Mouse (Mus musculus) gastrocnemius, postnatal 4 days (tissue): ENCODE results near the gene Magee2. TPM values are rescaled to one million over a fixed set of nuclear protein-coding genes. Genes with fewer than 3 reads are reported as not detected.
"Not testable (repeated sequence)": the region's sequence is repeated elsewhere in the genome, so short reads cannot be mapped to it uniquely, and the experiment has no call there.

Source experiments
- DNase-seq, 2 experiments: peaks; one replicate each; pipeline ENCODE4 v3.0.0; 2021 to 2022; ENCODE audit warnings: low spot score in 2 of 2, mixed read lengths in 2 of 2
- long read RNA-seq, 2 experiments: library from polyadenylated mRNA; stranded (forward); transcript quantifications; one replicate each; pipeline ENCODE4 v2.0.0; 2021
- total RNA-seq, 2 experiments: library from RNA; stranded (reverse); gene quantifications; 2 replicates each; pipeline ENCODE4 v1.2.3; 2021

Magee2 gene
- total RNA-seq: under 1 TPM; 0.44 to 0.91 TPM
- long read RNA-seq, experiment 1, partial matches to known transcripts: 0 of 3 reads
- long read RNA-seq, experiment 1, other reads (novel, unspliced or antisense): 0 of 3 reads
- long read RNA-seq, experiment 2, partial matches to known transcripts: 0 of 1 reads
- long read RNA-seq, experiment 2, other reads (novel, unspliced or antisense): 0 of 1 reads

DNA sequence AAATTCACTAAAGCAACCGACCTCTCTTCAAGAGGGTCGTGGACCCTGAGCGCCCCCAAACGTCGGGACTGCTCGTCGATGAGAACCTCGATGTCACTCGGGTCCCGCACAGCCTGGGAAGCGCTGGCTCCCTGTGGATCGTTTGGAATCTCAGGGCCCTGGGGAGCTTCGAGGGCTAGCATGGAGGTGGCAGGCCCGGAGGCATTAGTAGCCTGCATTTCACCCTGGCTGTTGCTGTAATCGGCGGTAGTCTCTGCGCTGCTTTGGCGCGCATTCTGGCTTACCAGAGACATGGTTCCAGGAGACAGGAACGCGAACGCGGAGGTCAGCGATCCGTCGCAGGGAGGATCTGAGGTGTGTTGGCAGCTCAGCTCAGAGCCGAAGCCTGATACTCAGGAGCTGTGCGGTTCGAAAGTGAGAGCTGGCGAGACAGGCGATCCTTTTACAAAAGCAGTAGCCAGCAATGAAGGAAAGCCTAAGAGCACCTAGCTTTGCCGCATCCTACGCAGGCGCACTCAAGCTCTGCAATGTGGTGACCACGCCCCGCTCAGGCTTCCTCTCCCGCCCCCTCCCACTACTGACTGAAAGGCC lies at the start of gene Magee2:
Magee2 (minus strand) TSS at position 517 of the 591 bp plus-strand sequence.
- peak in 1 of 2 experiments; percentile 13 for DNase-seq

DNA sequence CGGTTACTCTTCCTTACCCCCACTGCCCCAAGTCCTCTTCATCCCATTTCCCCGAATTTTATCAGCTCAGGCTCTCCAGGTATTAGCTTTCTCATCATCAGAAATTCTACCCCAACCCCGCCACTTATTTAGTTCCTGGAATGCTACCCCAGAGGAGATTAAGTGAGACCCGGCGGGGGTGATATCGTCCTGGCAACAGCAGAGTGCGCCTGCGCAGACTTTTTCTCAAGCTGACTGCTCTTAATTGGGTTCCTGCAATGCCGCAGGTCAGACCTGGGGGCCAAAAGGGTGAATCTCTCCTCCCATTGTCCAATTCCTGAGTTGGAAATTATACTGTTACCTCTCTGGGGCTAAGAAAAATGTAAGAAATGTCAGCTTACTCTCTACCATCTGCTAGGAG lies 3.5 kb downstream of the Magee2 start:
- no peak for DNase-seq

DNA sequence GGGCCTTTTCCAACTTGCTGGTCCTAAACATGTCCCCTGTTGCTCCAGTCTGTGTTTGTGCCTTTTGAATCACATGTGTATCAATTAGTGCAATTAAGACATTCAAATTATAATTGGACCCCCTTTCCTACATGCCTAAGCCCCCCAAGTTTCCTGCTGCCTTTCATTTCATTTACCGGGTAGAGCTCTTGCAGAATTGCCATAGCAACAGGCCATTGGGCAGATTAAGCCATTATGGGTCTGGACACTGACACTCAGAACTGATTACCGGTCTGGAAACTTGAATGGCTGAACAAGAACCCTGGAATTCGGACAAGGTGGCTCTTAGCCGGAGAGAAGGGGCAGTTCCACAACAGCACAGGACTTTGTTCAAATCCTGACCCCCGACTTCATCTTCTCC lies 39.5 kb downstream of the Magee2 start:
- not testable (repeated sequence) for DNase-seq

DNA sequence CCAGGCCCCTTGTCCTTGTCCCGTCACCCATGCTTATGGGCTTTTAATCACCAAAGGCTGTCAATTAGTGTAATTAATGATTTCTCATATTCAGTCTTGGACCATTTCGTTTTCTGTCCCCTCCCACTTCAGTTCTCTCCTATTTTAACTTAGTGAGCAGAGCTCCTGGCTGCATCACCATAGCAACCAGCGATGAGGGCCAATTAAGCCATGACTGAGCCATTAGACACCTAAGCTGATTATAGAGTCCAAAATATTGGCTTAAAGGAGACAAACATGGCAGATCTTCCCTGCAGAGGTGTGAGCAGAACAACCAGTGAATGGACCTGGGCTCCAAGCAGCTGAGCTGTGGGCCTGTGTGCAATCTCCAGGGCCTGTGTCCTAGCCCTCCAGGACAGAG lies 40.1 kb downstream of the Magee2 start:
- not testable (repeated sequence) for DNase-seq

DNA sequence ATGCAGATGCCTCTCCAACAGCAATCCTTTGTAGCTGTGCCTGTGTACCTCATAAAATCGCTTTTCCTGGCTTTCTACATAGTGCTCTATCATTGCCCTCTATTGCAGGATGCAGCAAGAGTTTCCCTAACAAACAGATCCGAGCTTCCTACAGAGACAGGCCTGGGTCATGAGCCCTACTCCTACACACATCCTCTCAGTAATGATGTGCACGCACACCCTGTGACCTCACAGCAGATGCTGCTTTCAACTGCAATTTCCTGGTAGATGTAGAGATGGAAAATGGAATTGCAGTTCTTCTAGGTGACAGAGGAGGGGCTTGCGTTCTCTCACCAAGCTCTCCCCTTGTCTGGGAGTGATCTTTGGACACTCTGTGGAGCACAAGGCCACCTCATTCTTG lies 43.4 kb downstream of the Magee2 start:
- not testable (repeated sequence) for DNase-seq

Other genes with a start within 250 kb of the Magee2 start
- gene Zdhhc15, start 186.2 kb downstream of the Magee2 start, total RNA-seq: 1 to 10 TPM; 5.6 to 6.1 TPM
- gene Pbdc1, start 222.5 kb upstream of the Magee2 start, total RNA-seq: 10 to 100 TPM; 13.0 to 16.0 TPM